Mouse (Mus musculus) spleen, adult 12 weeks (tissue): ENCODE data around the gene Gdf15.

Experiments
- DNase-seq: peaks from one replicate; pipeline ENCODE4 v3.0.0; 2022; ENCODE audit warnings: low spot score

Gdf15 gene

GRCm38 (mm10) chr8:70632346-70632892 is at the start of gene Gdf15:
TSS of gene Gdf15 (minus strand) at chr8:70632456.
- DNase-seq = no peak

GRCm38 (mm10) chr8:70681410-70681809 is 49.2 kb upstream of the Gdf15 start:
- DNase-seq = no peak

DNA sequence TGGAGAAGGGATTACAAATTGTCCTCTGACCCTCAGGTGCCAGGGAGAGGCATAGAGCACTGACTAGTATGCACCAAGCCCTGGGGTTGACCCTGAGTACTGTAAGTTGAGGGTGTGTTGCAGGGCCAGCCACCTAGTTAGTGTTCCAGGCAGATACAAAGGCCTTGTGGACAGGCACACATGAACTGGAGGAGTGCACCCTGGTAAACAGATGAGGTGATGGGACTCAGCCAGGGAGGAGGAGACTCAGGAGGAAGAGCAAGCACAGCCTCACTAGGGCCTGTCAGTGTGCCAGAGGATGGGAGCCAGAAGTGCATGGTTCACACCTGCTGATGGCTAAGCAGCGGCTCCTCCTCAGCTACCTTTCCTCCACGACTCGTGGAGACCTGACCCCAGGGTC is 47.8 kb upstream of the Gdf15 start:
- DNase-seq = no peak

DNA sequence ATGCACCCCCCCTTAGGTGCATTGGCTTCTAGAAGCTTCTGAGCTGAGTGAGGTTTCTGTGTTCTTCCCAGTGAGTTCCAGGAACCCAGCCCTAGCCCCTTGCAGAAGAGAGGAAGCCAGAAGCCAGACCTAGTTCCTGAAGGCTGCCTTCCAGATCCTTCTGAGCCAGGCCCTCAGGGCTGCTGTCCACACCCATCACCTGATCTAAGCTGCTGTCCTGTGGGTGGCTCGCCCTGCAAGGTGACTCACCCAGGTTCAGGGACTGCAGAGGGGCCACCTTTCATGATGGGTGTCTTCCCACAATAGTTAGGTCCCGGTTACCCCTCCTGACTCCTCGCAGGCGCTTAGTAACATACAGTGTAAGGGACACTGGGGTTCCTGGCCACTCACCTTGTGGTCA is 47.1 kb upstream of the Gdf15 start:
- DNase-seq = no peak

DNA sequence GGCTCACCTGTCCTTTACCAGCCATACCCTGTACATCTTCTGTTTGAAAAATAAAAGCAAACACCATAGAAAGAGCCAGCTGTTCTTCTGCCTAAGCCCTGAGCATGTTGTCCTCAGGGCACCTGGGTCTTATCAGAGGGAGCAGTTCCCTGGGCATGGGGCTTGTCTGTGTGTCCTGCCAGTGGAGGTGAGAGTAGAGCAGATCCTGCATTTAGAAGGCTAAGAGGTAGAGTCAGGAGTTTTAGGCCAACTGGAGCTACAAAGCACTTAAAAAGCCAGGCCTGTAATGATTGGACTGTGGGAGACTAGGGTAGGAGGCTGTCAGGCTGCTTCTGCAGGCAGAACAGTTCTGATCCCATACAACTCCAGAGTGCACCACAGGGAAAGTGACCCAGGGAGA is 46.4 kb upstream of the Gdf15 start:
- DNase-seq = no peak

GRCm38 (mm10) chr8:70677451-70678080 is 45.3 kb upstream of the Gdf15 start:
- DNase-seq = no peak

GRCm38 (mm10) chr8:70675336-70675735 is 43.1 kb upstream of the Gdf15 start:
- no peak for DNase-seq

GRCm38 (mm10) chr8:70674716-70675115 is 42.5 kb upstream of the Gdf15 start:
- DNase-seq = peak; percentile 25

DNA sequence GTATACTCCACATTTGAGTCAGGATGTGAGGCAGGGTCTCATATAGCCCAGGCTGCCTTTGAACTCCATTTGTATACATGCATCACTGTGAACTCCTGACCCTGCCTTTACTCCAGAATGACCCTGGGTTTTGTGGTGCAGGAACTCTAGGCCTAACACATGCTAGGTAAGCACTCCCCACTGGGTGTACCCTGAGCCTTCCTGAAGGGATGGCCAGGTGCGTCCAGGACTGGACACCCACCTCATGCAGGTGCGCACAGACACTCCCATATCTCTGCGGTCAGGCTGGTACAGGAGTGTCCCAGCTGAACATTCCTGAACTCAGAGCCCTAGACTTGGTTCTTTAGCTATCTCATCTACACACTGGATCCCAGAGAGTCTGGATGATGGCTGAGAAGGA is 41.9 kb upstream of the Gdf15 start:
- DNase-seq = no peak

GRCm38 (mm10) chr8:70673079-70673856 is 41.0 kb upstream of the Gdf15 start, which contains the start of gene Lsm4:
TSS of gene Lsm4 (plus strand) at chr8:70673248.
- peak; percentile 97 for DNase-seq

GRCm38 (mm10) chr8:70672325-70673078 is 40.2 kb upstream of the Gdf15 start:
- DNase-seq = no peak

DNA sequence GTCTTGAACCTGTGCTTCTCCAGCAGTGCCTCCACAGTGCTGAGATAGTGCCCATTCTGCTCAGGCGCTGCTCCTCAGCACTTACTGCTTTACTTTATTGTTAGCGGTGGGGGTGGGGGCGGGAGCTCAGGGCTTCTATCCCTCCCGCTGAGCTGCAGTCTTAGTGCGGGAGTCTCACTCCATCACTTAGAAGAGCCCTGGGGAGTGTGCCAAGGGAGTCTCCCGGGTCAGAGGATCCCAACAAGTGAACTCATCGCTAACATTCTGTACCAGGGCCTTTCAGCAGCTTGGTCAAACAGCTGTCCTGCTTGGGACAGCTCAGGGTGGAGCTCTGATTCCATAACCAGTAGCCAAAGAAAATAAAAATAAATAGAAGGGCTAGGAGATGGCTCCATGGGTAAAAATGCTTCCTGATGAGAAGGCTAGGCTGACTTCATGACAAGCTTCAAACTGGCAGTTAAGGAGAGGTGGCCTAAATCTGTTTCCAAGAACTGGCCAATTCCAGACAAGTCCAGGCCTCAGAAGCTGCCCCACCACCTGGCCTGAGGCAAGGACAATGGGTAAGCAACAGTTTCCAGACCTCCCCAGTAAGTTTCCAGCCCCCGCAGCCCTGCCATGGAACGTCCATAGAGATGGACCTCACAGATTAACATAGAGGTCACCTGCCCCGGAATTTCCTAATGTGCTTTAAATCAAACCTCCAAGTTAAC is 39.5 kb upstream of the Gdf15 start:
- no peak for DNase-seq

- no peak for DNase-seq
These were observed 34.8 kb upstream of the Gdf15 start for GRCm38 (mm10) chr8:70667071-70667470.

GRCm38 (mm10) chr8:70665599-70665998 is 33.3 kb upstream of the Gdf15 start:
- no peak for DNase-seq

DNA sequence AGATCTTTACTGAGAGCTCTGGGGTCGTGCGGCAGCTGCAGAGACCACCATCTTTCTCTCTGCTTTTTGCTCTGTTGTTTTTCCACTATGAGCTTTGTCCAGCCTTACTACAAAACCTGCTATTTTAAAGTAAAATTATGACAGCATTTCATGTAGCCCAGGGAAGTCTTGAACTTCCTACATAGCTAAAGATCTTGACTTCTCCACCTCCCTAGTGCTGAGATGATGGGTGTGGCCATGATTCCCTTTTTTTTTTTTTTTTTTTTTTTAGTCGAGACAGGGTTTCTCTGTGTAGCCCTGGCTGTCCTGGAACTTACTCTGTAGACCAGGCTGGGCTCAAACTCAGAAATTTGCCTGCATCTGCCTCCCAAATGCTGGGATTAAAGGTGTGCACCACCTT is 32.4 kb upstream of the Gdf15 start:
- DNase-seq = no peak

DNA sequence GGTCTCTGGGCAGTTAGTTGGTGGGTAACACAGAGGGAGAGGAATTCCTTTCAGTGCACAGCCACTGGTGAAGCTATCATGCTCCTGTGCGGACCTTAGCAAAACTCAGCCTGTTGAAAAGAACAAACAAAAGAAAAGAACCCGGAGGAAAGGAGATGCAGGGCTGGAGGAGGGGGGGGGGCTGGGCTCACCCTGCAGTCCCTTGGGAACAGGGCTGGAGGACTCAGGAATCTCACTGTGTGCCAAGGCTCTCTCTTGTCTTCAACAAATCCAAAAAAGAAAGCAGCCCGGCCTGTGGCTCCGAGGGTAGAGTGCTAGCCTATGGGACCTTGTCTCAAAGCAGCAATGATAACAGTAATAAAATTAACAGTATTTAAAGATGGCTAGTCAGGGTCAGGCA is 31.4 kb upstream of the Gdf15 start:
- DNase-seq = no peak

GRCm38 (mm10) chr8:70660273-70660725 is 28.0 kb upstream of the Gdf15 start, which contains the start of gene Pgpep1:
TSS of gene Pgpep1 (minus strand) at chr8:70660388.
- no peak for DNase-seq

GRCm38 (mm10) chr8:70659604-70660272 is 27.5 kb upstream of the Gdf15 start:
- peak; percentile 68 for DNase-seq

DNA sequence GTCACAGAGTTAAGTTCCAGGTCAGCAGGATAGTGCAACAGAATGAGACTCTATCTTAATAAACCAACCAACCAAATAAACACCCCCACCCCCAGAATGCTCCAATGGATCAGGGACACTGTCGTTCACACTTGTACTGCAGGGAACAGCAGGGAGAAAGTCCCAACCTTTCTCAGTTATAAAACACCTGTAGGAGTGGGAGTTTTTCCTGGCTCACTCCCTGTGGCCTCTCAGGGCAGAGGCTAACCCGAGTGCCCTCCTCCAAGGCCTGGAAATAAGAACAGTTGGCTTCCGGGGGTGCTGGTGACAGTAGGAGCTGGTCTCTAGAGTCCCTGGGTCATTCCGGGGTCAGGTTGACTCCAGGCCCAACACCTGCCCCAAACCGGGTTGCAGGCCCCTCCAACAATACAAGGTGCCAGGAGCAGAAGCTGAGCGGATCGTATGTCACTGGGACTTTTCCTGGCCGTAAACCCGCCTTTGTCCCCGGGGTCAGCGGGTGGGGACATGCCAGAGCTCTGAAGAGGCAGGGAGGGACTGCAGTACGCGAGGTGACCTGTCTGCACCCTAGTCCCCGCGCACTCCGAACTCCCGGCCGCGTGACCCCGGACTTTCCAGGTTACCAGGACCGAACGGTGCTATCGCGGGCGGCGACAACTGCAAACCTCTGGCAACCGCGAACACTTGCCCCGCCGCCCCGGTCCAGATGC is 26.8 kb upstream of the Gdf15 start:
- no peak for DNase-seq

- DNase-seq = no peak
These were observed 25.5 kb upstream of the Gdf15 start for GRCm38 (mm10) chr8:70657739-70658138.

DNA sequence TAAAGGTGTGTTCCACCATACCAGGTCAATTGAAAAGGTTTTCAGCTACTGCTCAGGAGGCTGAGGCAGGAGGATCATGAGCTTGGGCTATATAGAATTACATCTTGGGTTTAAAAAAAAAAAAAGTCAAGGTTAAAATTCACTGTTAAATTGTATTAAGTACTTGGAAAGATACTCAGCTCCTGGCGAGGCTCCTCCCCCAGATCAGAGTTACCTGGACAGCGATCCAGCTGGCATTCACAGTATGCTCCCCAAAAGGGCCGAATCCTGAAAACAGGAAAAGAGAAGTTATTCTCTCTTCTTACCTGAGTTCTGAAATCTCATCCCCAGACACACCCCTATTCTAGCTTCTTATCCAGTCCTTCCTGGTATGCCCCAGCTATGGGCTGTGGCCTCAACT is 25.0 kb upstream of the Gdf15 start:
- DNase-seq = no peak
